Mouse (Mus musculus) Muller cell, postnatal 12 days (primary cell): ENCODE measurements around the gene Nubp2.

Experiments used
- DNase-seq: peaks from one replicate; pipeline ENCODE4 v3.0.0-alpha.2; 2015; ENCODE audit errors: inconsistent ontology term

Gene Nubp2

GRCm38 (mm10) chr17:24894061-24894994, 8.2 kb upstream of the Nubp2 start:
- DNase-seq: peak; percentile 8

DNA sequence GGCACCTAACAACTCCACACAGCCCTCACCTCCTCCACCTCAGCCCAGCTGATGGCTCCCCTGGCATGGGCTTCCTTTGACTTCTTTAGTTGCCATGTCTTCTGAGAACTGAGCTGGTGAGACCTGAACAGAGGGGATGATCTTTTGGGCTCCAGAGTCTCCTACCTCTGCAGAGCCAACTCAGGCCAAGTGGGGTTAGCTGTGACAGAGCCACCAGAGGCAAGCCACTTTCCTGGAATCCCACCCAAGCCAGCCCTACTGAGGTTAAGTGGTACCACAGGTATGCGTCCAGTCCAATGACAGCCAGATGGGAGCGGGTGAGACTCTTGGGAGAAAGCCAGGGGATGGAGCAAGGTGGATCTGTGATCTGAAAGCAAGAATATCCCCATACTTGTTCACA, 7.1 kb upstream of the Nubp2 start:
- DNase-seq: no peak

DNA sequence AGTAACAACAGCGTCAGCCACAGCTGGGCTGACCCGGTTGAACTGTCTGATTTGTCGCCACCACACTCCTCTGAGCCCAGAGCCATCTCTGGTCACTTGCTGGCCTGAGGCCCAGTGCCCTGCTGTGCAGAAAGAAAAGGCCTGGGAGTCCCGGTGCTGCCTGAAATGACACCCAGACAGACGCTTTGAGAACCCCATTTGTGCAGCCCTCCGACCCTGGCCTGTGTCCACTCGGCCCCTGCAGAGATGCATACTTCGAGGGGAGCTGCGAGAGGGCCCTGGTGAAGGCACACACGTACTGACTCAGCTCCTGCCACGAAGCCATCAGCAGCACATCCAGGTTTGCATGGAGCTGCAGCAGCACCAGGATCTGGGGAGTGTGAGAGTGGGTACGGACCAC, 6.6 kb upstream of the Nubp2 start:
- peak; percentile 7 for DNase-seq

GRCm38 (mm10) chr17:24891321-24891720, 5.2 kb upstream of the Nubp2 start:
- DNase-seq: no peak

DNA sequence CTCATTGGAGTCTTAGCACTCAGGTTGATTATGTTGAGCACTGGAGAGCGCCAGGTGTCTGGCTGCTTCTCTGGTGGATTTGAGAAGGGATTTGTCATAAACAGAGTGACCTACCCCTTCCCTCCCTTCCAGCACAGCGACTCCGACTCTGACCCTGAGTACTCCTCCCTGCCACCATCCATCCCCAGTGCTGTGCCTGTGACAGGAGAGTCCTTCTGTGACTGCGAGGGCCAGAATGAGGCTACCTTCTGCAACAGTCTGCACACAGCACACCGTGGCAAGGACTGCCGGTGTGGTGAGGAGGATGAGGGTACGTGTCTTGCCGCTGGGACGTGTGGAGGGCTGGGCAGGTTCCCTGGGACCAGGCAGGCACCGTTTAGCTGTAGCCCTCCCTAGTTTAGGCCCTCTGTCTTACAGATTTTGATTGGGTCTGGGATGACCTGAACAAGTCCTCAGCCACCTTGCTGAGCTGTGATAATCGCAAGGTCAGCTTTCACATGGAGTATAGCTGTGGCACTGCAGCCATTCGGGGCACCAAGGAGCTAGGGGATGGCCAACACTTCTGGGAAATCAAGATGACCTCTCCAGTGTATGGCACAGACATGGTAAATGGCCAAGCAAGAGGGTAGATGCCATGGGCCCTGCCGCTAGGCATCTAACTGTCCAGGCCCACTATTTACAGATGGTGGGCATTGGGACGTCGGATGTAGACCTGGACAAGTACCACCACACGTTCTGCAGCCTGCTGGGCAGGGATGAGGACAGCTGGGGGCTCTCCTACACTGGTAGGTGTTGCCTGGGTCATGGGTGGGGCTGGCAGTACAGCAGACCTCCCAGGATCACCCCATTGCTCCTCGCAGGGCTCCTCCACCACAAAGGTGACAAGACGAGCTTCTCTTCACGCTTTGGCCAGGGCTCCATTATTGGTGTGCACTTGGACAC, 4.3 kb upstream of the Nubp2 start:
- no peak for DNase-seq

- no peak for DNase-seq
Observed at GRCm38 (mm10) chr17:24888862-24889261, 2.7 kb upstream of the Nubp2 start.

DNA sequence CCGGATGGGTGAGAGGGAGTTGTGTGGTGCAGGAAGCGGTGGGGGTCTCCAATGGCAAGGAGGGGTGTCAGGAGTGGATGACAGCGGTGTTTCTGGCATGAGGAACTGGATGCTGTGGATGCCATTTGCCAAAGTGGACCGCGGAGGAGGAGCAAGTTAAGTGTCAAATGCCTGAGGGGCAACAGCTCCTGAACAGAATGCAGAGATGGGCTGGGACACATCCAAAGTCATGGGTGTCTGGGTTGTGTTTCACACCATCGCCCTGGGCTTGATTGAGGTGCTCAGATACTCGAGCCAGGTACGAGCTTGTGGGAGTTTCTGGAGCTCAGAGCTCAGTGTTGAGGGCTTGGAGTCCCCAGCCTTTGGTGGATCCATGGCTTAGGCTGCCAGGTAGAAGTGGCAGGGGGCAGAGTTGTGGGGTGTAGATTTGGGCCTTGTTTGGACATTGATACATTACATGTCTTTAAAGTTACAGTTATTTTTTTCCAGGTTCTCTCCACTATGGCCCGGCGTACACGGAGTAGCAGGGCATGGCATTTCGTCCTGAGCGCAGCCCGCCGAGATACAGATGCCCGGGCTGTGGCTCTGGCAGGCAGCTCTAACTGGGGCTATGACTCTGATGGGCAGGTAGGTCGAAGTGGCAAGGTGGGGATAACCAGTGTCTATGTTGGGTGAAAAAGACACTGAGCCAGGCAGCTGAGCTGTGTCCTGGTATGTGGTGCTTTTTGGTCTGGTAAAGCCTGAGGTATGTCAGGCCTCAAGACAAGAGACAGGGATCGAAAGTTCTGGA, 1.3 kb upstream of the Nubp2 start:
- DNase-seq: peak; percentile 63

GRCm38 (mm10) chr17:24886932-24887271, 753 bp upstream of the Nubp2 start:
- DNase-seq: no peak

DNA sequence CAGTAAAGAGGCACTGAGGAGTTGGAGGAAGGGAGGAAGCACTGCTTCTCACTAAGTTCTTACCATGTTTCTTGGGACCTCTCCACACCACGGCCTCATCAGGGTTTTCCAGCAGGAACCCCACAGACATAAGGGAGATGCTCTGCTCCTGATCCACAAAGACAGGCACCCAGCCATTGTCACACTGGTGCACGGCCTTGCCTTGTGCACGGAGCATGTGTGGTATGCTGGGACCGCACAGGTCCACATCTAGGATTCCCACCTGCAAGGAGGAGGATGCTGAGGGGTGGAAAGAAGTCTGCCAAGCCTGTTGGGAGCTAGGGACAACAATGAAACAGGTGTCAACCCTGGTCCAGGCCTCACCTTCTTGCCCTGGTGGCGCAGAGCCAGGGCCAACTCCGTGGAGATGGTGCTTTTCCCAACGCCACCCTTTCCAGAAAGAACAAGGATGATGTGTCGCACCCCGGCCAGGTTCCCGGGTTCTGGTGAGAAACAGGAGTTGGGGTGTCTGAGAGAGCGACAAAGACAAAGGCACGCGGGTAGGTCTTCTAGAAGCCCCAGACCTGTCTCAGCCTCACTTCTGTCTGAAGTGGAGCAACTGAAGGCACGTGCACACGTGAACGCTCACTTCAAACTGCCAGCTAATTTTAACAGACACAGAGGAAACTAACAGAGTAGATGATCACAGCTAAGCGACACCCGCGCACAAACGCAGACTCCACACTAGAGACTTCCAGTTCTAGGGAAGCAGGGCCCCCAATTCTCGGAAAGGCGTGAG, 604 bp downstream of the Nubp2 start:
- DNase-seq: no peak

DNA sequence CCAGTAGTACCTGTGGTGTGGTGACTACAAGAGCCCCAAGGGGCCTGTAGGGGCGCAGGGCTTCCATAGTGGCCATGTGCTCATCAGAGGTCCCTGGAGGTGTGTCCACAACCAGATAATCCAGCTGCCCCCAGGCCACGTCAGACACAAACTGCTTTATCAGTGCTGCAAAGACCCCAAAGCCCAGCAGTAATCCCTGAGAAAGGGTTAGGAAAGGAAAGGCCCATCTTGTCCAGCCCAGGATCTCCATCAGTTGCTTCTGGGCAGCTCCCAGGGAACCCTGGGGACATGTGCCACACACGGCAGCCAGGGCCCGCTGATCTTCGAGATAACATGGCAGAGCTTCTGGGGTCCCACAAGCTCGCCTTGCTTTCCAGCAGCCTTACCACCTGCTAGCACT, 1.8 kb downstream of the Nubp2 start:
- no peak for DNase-seq

GRCm38 (mm10) chr17:24881738-24882440, 4.3 kb downstream of the Nubp2 start:
- DNase-seq: peak; percentile 26

GRCm38 (mm10) chr17:24878531-24878930, 7.6 kb downstream of the Nubp2 start:
- no peak for DNase-seq

GRCm38 (mm10) chr17:24878117-24878397, 8.1 kb downstream of the Nubp2 start:
- no peak for DNase-seq

GRCm38 (mm10) chr17:24877336-24878116, 8.6 kb downstream of the Nubp2 start:
- DNase-seq: no peak

DNA sequence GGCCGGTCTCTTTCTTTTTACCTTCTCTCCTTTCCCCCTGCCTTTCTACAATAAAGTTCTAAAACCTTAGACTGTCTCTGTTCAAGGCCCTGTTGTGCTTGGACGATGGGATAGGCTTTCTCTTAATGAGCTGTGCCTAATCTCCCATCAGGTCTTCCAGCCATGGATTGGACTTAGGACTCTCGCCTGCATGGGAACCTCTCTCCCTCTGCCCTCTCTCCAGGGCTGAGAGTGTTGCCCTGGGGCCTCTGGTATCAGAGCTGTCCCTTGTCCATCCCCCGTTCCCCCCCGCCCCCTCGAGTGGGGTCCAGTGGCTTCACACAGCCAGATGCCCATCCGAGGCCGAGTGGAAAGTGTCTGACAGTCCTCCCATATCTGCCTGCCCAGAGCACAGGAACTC, 11.2 kb downstream of the Nubp2 start:
- no peak for DNase-seq

DNA sequence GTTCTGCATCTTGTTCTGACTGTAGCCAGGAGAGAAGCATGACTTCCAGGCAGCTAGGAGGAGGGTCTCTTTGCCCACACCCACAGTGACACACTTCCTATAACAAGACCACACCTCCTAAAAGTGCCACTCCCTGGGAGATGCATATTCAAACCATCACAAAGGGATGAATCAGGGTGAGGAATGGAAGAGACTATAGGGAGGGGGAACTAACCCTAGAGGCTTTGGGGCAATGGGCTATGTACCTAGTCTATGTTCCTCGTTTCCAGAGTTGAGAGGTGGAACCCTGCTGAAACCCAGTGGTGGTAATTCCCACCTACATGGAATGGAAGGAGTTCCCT, 11.8 kb downstream of the Nubp2 start:
- no peak for DNase-seq

- no peak for DNase-seq
Observed at GRCm38 (mm10) chr17:24873695-24874404, 12.3 kb downstream of the Nubp2 start.

- DNase-seq: no peak
Observed at GRCm38 (mm10) chr17:24867914-24868313, 18.2 kb downstream of the Nubp2 start.

- no peak for DNase-seq
Observed at GRCm38 (mm10) chr17:24865776-24866175, 20.4 kb downstream of the Nubp2 start, which contains the start of gene Igfals. Gene Igfals (plus strand): TSS chr17:24865997.
